9 mouse cellular contexts compared by ENCODE assay signal in the genomic region with DNA sequence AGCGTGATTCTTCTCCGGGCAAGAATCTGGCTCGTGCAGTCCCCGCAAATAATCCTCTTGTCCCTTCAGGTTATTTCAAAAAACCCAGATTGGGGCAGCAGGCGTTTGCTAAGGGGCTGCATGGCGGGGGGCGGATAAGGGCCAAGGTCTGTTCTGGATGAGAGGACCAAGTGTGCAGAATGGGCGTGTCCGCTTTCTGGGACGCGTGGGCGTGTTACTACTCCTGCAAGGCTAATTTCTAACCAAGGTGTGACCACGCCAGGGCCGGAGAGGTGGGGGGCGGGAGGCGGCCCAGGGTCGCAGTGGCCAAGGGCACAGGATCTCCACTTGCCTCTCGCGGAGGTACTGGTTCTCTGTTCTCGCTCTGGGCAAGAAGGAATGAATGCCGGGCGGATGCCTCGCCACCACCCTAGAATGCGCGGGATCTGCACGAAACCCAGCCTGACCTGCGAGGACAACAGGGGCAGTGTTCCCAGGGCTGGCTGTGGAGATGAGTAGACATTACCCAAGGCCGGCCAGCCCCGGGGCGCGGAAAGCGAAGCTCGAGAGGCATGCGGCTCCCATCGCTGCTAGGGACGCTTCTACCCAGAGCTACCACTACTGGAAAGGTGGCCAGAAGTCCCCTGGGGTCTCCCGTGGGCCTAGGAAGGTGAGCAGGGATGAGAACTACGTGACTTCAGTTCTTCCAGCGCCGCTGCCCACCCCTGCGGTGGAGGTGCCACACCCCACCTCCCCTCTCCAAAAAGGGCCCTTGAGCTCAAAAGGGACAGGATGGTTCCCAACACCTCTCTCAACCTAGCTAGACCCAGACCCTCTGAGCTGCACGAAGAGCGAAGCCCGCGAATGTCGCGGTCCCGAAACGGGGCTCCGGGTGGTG. TPM values are rescaled to one million over a fixed set of nuclear protein-coding genes. Genes with fewer than 3 reads are reported as not detected.
DNase-seq lines count a peak whose midpoint lies in the region; ATAC-seq lines count a peak whose summit lies in the region.
"Had no signal": no experiment of that assay in that cellular context is flagged by ENCODE, and none has a peak within 500 bp of the region (broad histone marks: within the 10 kb centered on the region; RNA-seq: fewer than 3 reads in every experiment).

No protein-coding gene starts in this region.

- no peaks in the 10 kb centered on the region for H3K36me3 ChIP-seq in heart, embryonic 15.5 days
- H3K36me3 ChIP-seq in forebrain, embryonic 16.5 days (ENCODE audit: control insufficient read depth, insufficient read depth), result no peaks in the 10 kb centered on the region
- H3K36me3 ChIP-seq in midbrain, embryonic 11.5 days (ENCODE audit: control insufficient read depth, insufficient read depth, low read length), result no peaks in the 10 kb centered on the region

- WGBS in heart, embryonic 15.5 days, result 5% methylated on average over 50 of the region's 50 CpGs
- 6% methylated on average over 50 of the region's 50 CpGs for WGBS in forebrain, embryonic 16.5 days
- 6% methylated on average over 50 of the region's 50 CpGs for WGBS in midbrain, embryonic 11.5 days

- peaks cover 74% of the 10 kb centered on the region for H3K27me3 ChIP-seq in heart, embryonic 15.5 days
- H3K27me3 ChIP-seq in forebrain, embryonic 16.5 days (replicated peaks; ENCODE audit: control insufficient read depth, insufficient read depth, low read length), result peaks cover 56% of the 10 kb centered on the region
- H3K27me3 ChIP-seq in midbrain, embryonic 11.5 days (ENCODE audit: control insufficient read depth, insufficient read depth, low read length), result peaks cover 51% of the 10 kb centered on the region

- H3K4me1 ChIP-seq in heart, embryonic 15.5 days (replicated peaks), result peaks cover 17% of the 10 kb centered on the region
- peaks cover 19% of the 10 kb centered on the region for H3K4me1 ChIP-seq in forebrain, embryonic 16.5 days (replicated peaks; ENCODE audit: control insufficient read depth, insufficient read depth, low read length)
- H3K4me1 ChIP-seq in midbrain, embryonic 11.5 days (ENCODE audit: control insufficient read depth, insufficient read depth, low read length), result peaks cover 10% of the 10 kb centered on the region

- no peak overlapping the region for H3K27ac ChIP-seq in heart, embryonic 15.5 days
- H3K27ac ChIP-seq in forebrain, embryonic 16.5 days (ENCODE audit: low read length), result no peak overlapping the region
- H3K27ac ChIP-seq in midbrain, embryonic 11.5 days (ENCODE audit: low read depth, low read length), result no peak overlapping the region

- no peaks in the 10 kb centered on the region for H3K9me3 ChIP-seq in heart, embryonic 15.5 days (replicated peaks)
- no peaks in the 10 kb centered on the region for H3K9me3 ChIP-seq in forebrain, embryonic 16.5 days (ENCODE audit: control insufficient read depth, low read length)
- H3K9me3 ChIP-seq in midbrain, embryonic 11.5 days (ENCODE audit: control insufficient read depth, low read length), result no peaks in the 10 kb centered on the region

- no peak overlapping the region for H3K9ac ChIP-seq in heart, embryonic 15.5 days
- no peak overlapping the region for H3K9ac ChIP-seq in forebrain, embryonic 16.5 days (replicated peaks; ENCODE audit: low read depth, low read length)
- no peak overlapping the region for H3K9ac ChIP-seq in midbrain, embryonic 11.5 days (ENCODE audit: low read length)

- peak overlapping the region; percentile 60 for H3K4me3 ChIP-seq in heart, embryonic 15.5 days
- H3K4me3 ChIP-seq in forebrain, embryonic 16.5 days (replicated peaks; ENCODE audit: low read length), result peak overlapping the region; percentile 78
- H3K4me3 ChIP-seq in midbrain, embryonic 11.5 days (ENCODE audit: low read depth, low read length), result peak overlapping the region; percentile 50

- intact Hi-C loops in heart, postnatal 10 days (cut with DNase I), result loop anchor here (5.0 kb wide), 2 partner anchors 69 to 379 kb away; no protein-coding TSS in a partner anchor

- peak overlapping the region; percentile 98 for H3K4me2 ChIP-seq in heart, embryonic 15.5 days
- H3K4me2 ChIP-seq in forebrain, embryonic 16.5 days (ENCODE audit: low read length), result peak overlapping the region; percentile 100
- peak overlapping the region; percentile 97 for H3K4me2 ChIP-seq in midbrain, embryonic 11.5 days

- DNase-seq in heart, postnatal 10 days, result no peak
- DNase-seq in adrenal gland, postnatal 10 days, result peak; percentile 43
- peak; percentile 92 for DNase-seq in midbrain, embryonic 11.5 days (ENCODE audit: low spot score, missing footprints)
- DNase-seq in spleen, postnatal 36 days (ENCODE audit: low spot score in 2 of 2), result no peak
- DNase-seq in spleen, postnatal 10 days (ENCODE audit: low spot score in 2 of 2), result no peak
- no peak for DNase-seq in left cerebral cortex, adult 11 months (ENCODE audit: low spot score)

- no peak for ATAC-seq in heart, embryonic 15.5 days (replicated peaks; ENCODE audit: insufficient number of reproducible peaks, insufficient read depth, low FRiP score, low read depth)
- ATAC-seq in forebrain, embryonic 16.5 days, result no peak
- no peak for ATAC-seq in midbrain, embryonic 11.5 days (ENCODE audit: low FRiP score)

RNA-seq across cellular contexts. Expression of gene Cdh23, which starts 10.3 kb away (rescaled TPM):
- polyA plus RNA-seq in heart, embryonic 15.5 days (2015; fragmentation: Nextera tagmentation; extraction: Ambion mirVana), result 0.50 and 1.4 TPM in 2 replicates
- total RNA-seq in heart, postnatal 10 days (2021), result 1 to 10 TPM; 6.2 to 8.6 TPM
- 1 to 10 TPM; 2.5 to 7.2 TPM for total RNA-seq in adrenal gland, postnatal 10 days (2021)
- 1.2 and 2.7 TPM in 2 replicates for polyA plus RNA-seq in forebrain, embryonic 16.5 days (2015; fragmentation: Nextera tagmentation; extraction: Ambion mirVana)
- polyA plus RNA-seq in midbrain, embryonic 11.5 days (2014; fragmentation: Nextera tagmentation; extraction: Ambion mirVana), result 0.61 and 0.71 TPM in 2 replicates
- total RNA-seq: liver, adult 2 months had no signal
- polyA plus RNA-seq: liver, adult 2 months had no signal

Comparison
In these comparisons a context has a peak if more than half of its experiments do, and no peak if none do; other contexts are left out.
1. DNase-seq: peak in adrenal gland, postnatal 10 days (single experiment) and midbrain, embryonic 11.5 days (single experiment); none in heart, postnatal 10 days (0 of 2), spleen, postnatal 36 days (0 of 2), spleen, postnatal 10 days (0 of 2) and left cerebral cortex, adult 11 months (single experiment).
2. Peak in every context shown above with its lines, with median percentiles within 50 percentile points of each other: H3K4me2 ChIP-seq and H3K4me3 ChIP-seq.